Mouse (Mus musculus): ENCODE data around the gene Il10. TPM values are rescaled to one million over a fixed set of nuclear protein-coding genes. Genes with fewer than 3 reads are reported as not detected.

Il10 gene
- total RNA-seq, 2 experiments from 2014 or later: not detected

DNA sequence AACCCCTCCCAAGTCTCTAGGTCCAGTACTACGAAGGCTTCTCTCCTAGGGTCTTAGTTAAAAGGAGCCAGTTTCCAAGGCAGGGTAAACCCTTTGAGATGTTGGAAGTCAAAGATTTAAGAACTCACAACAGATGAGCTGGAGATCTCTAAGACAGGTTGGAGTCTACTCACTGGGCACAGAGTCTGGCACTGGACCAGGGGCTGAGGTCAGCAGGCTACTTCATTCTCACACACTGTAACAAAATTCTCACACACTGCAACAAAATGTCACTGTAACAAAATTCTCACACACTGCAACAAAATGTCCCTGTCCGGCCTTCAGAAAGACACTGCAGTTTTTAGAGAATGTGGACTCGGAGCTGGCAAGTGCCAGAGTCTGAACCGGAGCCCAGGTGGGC is 24.0 kb downstream of the Il10 start:
- intact Hi-C loops (cut with DNase I): loop anchor here (5.0 kb wide), 1 partner anchor 41 kb away; no protein-coding TSS in a partner anchor
- no peak for DNase-seq (ENCODE audit: low spot score in 2 of 2)

DNA sequence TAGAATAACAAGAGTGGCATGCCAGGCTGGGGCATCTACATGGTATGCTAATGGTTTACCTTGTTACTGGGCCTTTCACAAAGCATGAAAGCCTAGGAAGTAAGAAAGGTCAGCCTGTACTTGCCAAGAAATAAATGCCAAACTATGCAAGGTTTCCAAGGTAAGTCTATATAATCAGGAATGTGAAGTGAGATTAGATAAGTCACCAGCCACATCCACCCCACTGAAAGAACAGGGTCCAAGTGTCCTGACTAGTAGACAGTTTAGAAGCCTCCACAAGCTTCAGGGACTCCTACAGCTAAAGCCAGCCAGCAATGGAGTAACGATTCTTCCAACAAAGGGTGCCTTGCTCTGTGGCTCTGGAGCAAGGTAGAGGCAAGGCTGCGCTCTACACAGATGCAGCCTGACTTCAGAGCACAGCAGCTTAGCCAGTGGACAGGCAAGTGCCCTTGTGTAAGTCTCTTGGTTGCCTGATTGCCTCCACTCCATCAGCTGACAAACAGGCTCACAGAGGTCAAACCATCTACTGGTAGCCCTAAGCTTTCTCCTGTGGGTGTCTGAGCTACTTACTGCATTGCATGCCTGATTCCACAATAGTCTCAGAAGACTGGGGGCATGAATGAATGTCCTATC is 26.2 kb downstream of the Il10 start:
- intact Hi-C loops (cut with DNase I): no loop called here
- DNase-seq (ENCODE audit: low spot score in 2 of 2): no peak

DNA sequence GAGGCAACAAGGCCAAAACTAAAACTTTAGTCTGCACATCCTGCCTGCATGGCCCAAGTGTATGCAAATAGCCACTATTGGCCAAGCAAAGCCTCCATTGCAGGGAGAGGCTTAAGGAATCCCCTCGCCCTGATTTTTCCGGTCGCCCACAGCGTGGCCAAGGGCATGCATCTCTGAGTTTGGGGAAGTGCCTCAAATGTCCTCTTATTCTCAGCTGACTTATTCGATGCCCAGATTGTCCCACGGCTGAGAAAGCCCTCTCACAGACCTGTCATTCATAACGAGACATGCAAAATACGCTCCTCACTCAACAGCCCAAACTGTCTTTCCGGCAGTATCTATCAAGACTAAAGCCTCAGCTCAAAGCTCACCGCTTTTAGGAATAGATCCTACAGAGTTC is 27.0 kb downstream of the Il10 start:
- DNase-seq (ENCODE audit: low spot score in 2 of 2): no peak
- intact Hi-C loops (cut with DNase I): no loop called here

GRCm38 (mm10) chr1:131048121-131048863 is 28.6 kb downstream of the Il10 start:
- intact Hi-C loops (cut with DNase I): no loop called here
- DNase-seq (ENCODE audit: low spot score in 2 of 2): no peak

DNA sequence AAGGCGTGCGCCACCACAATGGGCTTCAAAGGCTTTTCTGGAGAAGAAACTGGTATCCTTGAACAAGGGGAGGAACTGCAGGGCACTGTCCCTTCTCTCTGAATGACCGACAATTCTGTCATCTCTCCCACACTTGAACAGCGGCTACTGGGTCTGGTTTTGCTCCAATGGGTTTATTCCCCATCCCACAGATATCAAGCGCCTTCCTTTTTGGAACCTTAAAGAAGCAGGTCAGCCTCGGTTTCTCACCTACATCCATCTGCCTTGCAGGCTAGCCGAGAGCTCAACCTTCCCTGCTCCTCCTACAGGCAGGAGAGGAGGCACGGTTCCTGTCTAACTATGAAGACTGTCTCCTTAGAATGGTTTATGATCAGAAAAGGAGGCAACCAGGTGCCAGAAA is 29.3 kb downstream of the Il10 start:
- intact Hi-C loops (cut with DNase I): no loop called here
- no peak for DNase-seq (ENCODE audit: low spot score in 2 of 2)

- intact Hi-C loops (cut with DNase I): no loop called here
- DNase-seq (ENCODE audit: low spot score in 2 of 2): no peak
These were observed 29.7 kb downstream of the Il10 start for GRCm38 (mm10) chr1:131049361-131049806.

DNA sequence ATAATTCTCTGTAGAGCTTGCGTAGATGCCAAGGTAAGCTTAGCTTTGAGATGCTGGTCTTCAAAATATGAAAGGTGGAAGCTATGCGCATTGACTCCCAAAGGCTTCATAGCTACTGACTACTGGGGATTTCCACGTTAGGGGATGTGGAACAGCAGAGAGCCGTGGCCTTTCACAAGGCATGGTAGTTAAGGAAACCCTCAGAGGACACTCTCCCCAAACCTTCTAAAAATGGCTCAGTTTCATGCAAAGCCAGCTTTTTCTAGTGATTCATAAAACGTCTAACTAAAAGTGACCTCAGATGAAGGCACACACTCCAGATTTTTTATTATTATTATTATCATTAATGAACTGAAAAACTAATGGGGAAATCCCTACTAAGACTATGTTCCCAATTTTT is 30.4 kb downstream of the Il10 start:
- intact Hi-C loops (cut with DNase I): loop anchor here (5.0 kb wide), 3 partner anchors 63 to 503 kb away; no protein-coding TSS in a partner anchor

DNA sequence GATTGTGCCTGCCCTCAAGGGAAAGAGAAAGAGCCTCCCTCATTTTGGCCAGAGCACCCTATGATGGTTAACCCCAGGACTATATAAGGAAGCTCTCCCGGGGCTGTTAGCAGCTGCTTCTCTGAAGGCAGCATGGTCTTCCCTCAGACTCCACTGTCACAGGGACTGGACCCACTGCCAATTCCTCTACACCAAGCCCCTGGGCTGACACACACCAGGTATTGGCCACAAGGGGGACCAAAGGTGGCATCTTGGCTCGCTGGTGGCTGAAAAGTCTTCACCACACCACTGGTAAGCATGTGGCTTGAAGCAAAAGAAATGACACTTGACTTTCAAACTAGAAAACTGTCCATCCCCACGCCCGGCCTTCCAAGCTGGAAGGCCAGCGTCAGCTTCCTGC is 31.0 kb downstream of the Il10 start:
- intact Hi-C loops (cut with DNase I): loop anchor here (5.0 kb wide), 3 partner anchors 63 to 503 kb away; no protein-coding TSS in a partner anchor
- no peak for DNase-seq (ENCODE audit: low spot score in 2 of 2)

More for the DNA sequence above, 30.4 kb downstream of the Il10 start:
- no peak for DNase-seq (ENCODE audit: low spot score in 2 of 2)

DNA sequence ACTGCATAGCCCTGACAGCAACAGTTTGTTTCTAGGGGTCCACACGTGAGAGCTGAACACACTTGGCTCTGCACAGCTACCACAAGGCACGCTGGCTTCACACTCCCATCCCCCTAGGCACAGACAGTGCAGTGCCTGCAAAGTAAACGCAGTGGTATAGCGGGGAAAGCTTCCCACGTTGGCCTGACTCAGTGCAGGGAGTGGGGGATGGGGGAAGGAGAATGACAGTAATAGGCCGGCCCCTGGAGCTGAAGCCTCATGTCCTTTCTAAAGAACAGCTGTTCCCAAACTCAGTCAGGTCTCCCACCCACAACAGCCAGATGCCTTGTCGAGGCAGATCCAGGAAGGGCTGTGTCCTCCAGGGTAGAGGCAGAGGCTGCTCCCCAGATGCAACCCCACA is 31.4 kb downstream of the Il10 start:
- intact Hi-C loops (cut with DNase I): loop anchor here (5.0 kb wide), 3 partner anchors 64 to 504 kb away; no protein-coding TSS in a partner anchor

DNA sequence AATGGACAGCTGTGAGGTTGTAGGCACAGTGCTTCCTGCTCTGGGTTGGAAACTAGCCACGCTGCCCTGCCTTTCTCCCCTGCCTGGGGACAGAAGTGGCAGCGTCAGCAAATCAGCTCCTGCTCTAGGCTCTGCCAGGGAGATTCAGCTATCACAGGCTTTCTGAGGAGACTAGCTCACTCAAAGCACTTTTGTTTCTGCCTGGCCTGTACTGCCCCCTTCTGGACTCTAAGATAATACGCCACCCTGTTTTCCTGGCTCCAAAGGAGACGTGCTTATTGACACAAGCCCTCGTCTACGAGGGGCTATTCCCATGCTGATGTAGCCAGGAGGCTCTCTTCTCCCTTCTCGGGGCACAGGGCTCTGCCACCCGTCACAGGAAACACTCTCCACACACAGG is 33.6 kb downstream of the Il10 start:
- intact Hi-C loops (cut with DNase I): loop anchor here (1.0 to 5.0 kb wide), 4 partner anchors 66 to 506 kb away; no protein-coding TSS in a partner anchor
- DNase-seq (ENCODE audit: low spot score in 2 of 2): peak; percentile 58 to 73

More for the DNA sequence above, 31.4 kb downstream of the Il10 start:
- peak; percentile 19 to 35 for DNase-seq (ENCODE audit: low spot score in 2 of 2)

- intact Hi-C loops (cut with DNase I): loop anchor here (1.0 to 5.0 kb wide), 4 partner anchors 66 to 506 kb away; no protein-coding TSS in a partner anchor
- no peak for DNase-seq (ENCODE audit: low spot score in 2 of 2)
These were observed 34.0 kb downstream of the Il10 start for GRCm38 (mm10) chr1:131053656-131054055.

GRCm38 (mm10) chr1:131054251-131054650 is 34.6 kb downstream of the Il10 start:
- intact Hi-C loops (cut with DNase I): loop anchor here (5.0 kb wide), 3 partner anchors 67 to 507 kb away; no protein-coding TSS in a partner anchor
- no peak for DNase-seq (ENCODE audit: low spot score in 2 of 2)

- no peak for DNase-seq (ENCODE audit: low spot score in 2 of 2)
- intact Hi-C loops (cut with DNase I): no loop called here
These were observed 38.8 kb downstream of the Il10 start for GRCm38 (mm10) chr1:131058431-131058830.

- DNase-seq (ENCODE audit: low spot score in 2 of 2): no peak
- intact Hi-C loops (cut with DNase I): no loop called here
These were observed 39.8 kb downstream of the Il10 start for GRCm38 (mm10) chr1:131059411-131059810.

GRCm38 (mm10) chr1:131059841-131060240 is 40.2 kb downstream of the Il10 start:
- no peak for DNase-seq (ENCODE audit: low spot score in 2 of 2)
- intact Hi-C loops (cut with DNase I): loop anchor here (5.0 kb wide), 1 partner anchor 37 kb away; the partner anchor contains the start of gene Mapkapk2

GRCm38 (mm10) chr1:131060290-131061253 is 40.9 kb downstream of the Il10 start:
- DNase-seq (ENCODE audit: low spot score in 2 of 2): no peak
- intact Hi-C loops (cut with DNase I): loop anchor here (5.0 kb wide), 1 partner anchor 37 kb away; the partner anchor contains the start of gene Mapkapk2

- DNase-seq (ENCODE audit: low spot score in 2 of 2): no peak
- intact Hi-C loops (cut with DNase I): loop anchor here (5.0 kb wide), 1 partner anchor 36 kb away; the partner anchor contains the start of gene Mapkapk2
These were observed 42.2 kb downstream of the Il10 start for GRCm38 (mm10) chr1:131061740-131062254.

GRCm38 (mm10) chr1:131062821-131063220 is 43.2 kb downstream of the Il10 start:
- intact Hi-C loops (cut with DNase I): loop anchor here (5.0 kb wide), 1 partner anchor 34 kb away; the partner anchor contains the start of gene Mapkapk2
- peak; percentile 63 to 68 for DNase-seq (ENCODE audit: low spot score in 2 of 2)

- DNase-seq (ENCODE audit: low spot score in 2 of 2): no peak
- intact Hi-C loops (cut with DNase I): loop anchor here (5.0 kb wide), 1 partner anchor 33 kb away; the partner anchor contains the start of gene Mapkapk2
These were observed 44.6 kb downstream of the Il10 start for GRCm38 (mm10) chr1:131064202-131064601.
